Mouse (Mus musculus) liver, embryonic 11.5 days (tissue): Measurements from ENCODE around the gene Utp11. TPM values are rescaled to one million over a fixed set of nuclear protein-coding genes. Genes with fewer than 3 reads are reported as not detected.

Experiments used
- ATAC-seq: fragments of 200-750 bp; cut with Nextera tagmentation; replicated peaks from 2 replicates; pipeline ENCODE4 v1.8.0; 2017; ENCODE audit warnings: moderate number of reproducible peaks, mild to moderate bottlenecking, moderate TSS enrichment, moderate library complexity; ENCODE audit not compliant: low FRiP score
- DNase-seq: peaks from one replicate; pipeline ENCODE4 v3.0.0-alpha.2; 2017; ENCODE audit warnings: low spot score
- H3K27ac ChIP-seq: fragments of 300-500 bp; sonication (generic); 2 replicates; pipeline ENCODE4 v1.5.1; 2014; ENCODE audit warnings: mild to moderate bottlenecking, low read depth, low read length, control low read depth
- H3K27me3 ChIP-seq: fragments of 300-500 bp; sonication (generic); replicated peaks from 2 replicates; pipeline ENCODE4 v1.6.1; 2014; ENCODE audit warnings: low read length, mixed read lengths; ENCODE audit not compliant: control insufficient read depth, insufficient read depth
- H3K36me3 ChIP-seq: fragments of 300-500 bp; sonication (generic); 2 replicates; pipeline ENCODE4 v1.6.1; 2014; ENCODE audit warnings: mild to moderate bottlenecking, low read length, moderate library complexity, mixed read lengths; ENCODE audit not compliant: control insufficient read depth, insufficient read depth
- H3K4me1 ChIP-seq: fragments of 300-500 bp; sonication (generic); replicated peaks from 2 replicates; pipeline ENCODE4 v1.6.1; 2014; ENCODE audit warnings: low read length, mixed read lengths; ENCODE audit not compliant: control insufficient read depth, insufficient read depth
- H3K4me2 ChIP-seq: fragments of 300-500 bp; sonication (generic); 2 replicates; pipeline ENCODE4 v1.6.1; 2014; ENCODE audit warnings: mild to moderate bottlenecking, control low read depth, moderate library complexity
- H3K4me3 ChIP-seq: fragments of 300-500 bp; sonication (generic); 2 replicates; pipeline ENCODE4 v1.5.1; 2014; ENCODE audit warnings: low read depth, low read length, control low read depth
- H3K9ac ChIP-seq: fragments of 300-500 bp; sonication (generic); 2 replicates; pipeline ENCODE4 v1.6.1; 2014; ENCODE audit warnings: low read depth, low read length, control low read depth
- H3K9me3 ChIP-seq: fragments of 300-500 bp; sonication (generic); 2 replicates; pipeline ENCODE4 v1.6.1; 2016; ENCODE audit warnings: low read length, inconsistent platforms, mixed read lengths; ENCODE audit not compliant: control insufficient read depth
- WGBS: fragments of 180-500 bp; shearing (Covaris S2); extraction: QIAGEN DNeasy Blood & Tissue Kit; methylation state at CpG from one replicate; pipeline ENCODE4 v1.1.7; 2014; 5-methylcytosine and 5-hydroxymethylcytosine counted together
- polyA plus RNA-seq: library from polyadenylated mRNA; unstranded; fragments of >200 nt; fragmentation: Nextera tagmentation; extraction: Ambion mirVana; gene quantifications from 2 replicates; pipeline ENCODE4 v1.2.1, GENCODE M21; 2014

Utp11 gene
- polyA plus RNA-seq: 73.3 and 80.5 TPM in 2 replicates

GRCm38 (mm10) chr4:124693135-124693894 lies at the start of gene Utp11:
Utp11 (minus strand) TSS chr4:124693600.
- H3K4me3 ChIP-seq: peak within 1 kb of the TSS; percentile 90
- no peaks in the 10 kb centered on the region for H3K27me3 ChIP-seq
- under 1% methylated on average over 43 of the region's 43 CpGs for WGBS
- peaks cover 3% of the 10 kb centered on the region; the same call in 1 of the 2 replicates for H3K36me3 ChIP-seq
- H3K27ac ChIP-seq: peak within 1 kb of the TSS; percentile 43; the same call in 1 of the 2 replicates
- peak within 1 kb of the TSS; percentile 94 for H3K4me2 ChIP-seq
- ATAC-seq: peak; percentile 94
- peak; percentile 86 for DNase-seq
- peaks cover 20% of the 10 kb centered on the region for H3K4me1 ChIP-seq
- H3K9ac ChIP-seq: peak within 1 kb of the TSS; percentile 90
- H3K9me3 ChIP-seq: no peaks in the 10 kb centered on the region

- ATAC-seq (no peak), DNase-seq (no peak)
- no peaks in the 10 kb centered on the region for H3K27me3 ChIP-seq
- no peaks in the 10 kb centered on the region for H3K9me3 ChIP-seq
- 0 out of 2 replicates have a peak overlapping the region, but pooled peaks have one; percentile 20 for H3K9ac ChIP-seq
- 0 out of 2 replicates have a peak, but pooled peaks cover 5% of the 10 kb centered on the region for H3K4me1 ChIP-seq
- H3K27ac ChIP-seq: no peak overlapping the region
- H3K4me3 ChIP-seq: no peak overlapping the region
- H3K36me3 ChIP-seq: no peaks in the 10 kb centered on the region
- 88% methylated on average over 11 of the region's 11 CpGs for WGBS
- H3K4me2 ChIP-seq: no peak overlapping the region; the same call in 1 of the 2 replicates
Measured at GRCm38 (mm10) chr4:124742839-124743238, 49.4 kb upstream of the Utp11 start.

GRCm38 (mm10) chr4:124741376-124742343 lies 48.3 kb upstream of the Utp11 start, which contains the start of gene Inpp5b:
Inpp5b (plus strand) TSS chr4:124741850.
- no peaks in the 10 kb centered on the region for H3K36me3 ChIP-seq
- no peaks in the 10 kb centered on the region for H3K27me3 ChIP-seq
- peak within 1 kb of the TSS; percentile 71 for H3K4me2 ChIP-seq
- WGBS: 16% methylated on average over 25 of the region's 25 CpGs
- H3K4me3 ChIP-seq: peak within 1 kb of the TSS; percentile 68
- DNase-seq (peak; percentile 81), ATAC-seq (peak; percentile 88)
- H3K27ac ChIP-seq: no peak within 1 kb of the TSS; the same call in 1 of the 2 replicates
- peak within 1 kb of the TSS; percentile 58 for H3K9ac ChIP-seq
- H3K9me3 ChIP-seq: no peaks in the 10 kb centered on the region
- 0 out of 2 replicates have a peak, but pooled peaks cover 9% of the 10 kb centered on the region for H3K4me1 ChIP-seq

GRCm38 (mm10) chr4:124738783-124739182 lies 45.4 kb upstream of the Utp11 start:
- ATAC-seq: no peak
- no peaks in the 10 kb centered on the region for H3K9me3 ChIP-seq

GRCm38 (mm10) chr4:124738013-124738412 lies 44.6 kb upstream of the Utp11 start:
- H3K4me3 ChIP-seq: no peak overlapping the region
- H3K4me1 ChIP-seq: 0 out of 2 replicates have a peak, but pooled peaks cover 9% of the 10 kb centered on the region
- no peak overlapping the region for H3K4me2 ChIP-seq
- H3K9ac ChIP-seq: no peak overlapping the region
- no peaks in the 10 kb centered on the region for H3K9me3 ChIP-seq
- no peak for ATAC-seq
- no peaks in the 10 kb centered on the region for H3K27me3 ChIP-seq
- no peak for DNase-seq
- WGBS: 59% methylated on average over 4 of the region's 4 CpGs
- H3K36me3 ChIP-seq: no peaks in the 10 kb centered on the region
- no peak overlapping the region for H3K27ac ChIP-seq

More at GRCm38 (mm10) chr4:124738783-124739182, 45.4 kb upstream of the Utp11 start:
- Histone ChIP-seq H3K27ac (no peak overlapping the region), H3K36me3 (no peaks in the 10 kb centered on the region), H3K4me2 (no peak overlapping the region), H3K4me3 (no peak overlapping the region), H3K4me1 (0 out of 2 replicates have a peak, but pooled peaks cover 9% of the 10 kb centered on the region), H3K27me3 (no peaks in the 10 kb centered on the region), H3K9ac (no peak overlapping the region)
- 52% methylated on average over 1 of the region's 1 CpGs for WGBS
- DNase-seq: no peak

- H3K9ac ChIP-seq: no peak overlapping the region
- H3K27ac ChIP-seq: no peak overlapping the region
- WGBS: 59% methylated on average over 5 of the region's 5 CpGs
- ATAC-seq (no peak), DNase-seq (no peak)
- H3K4me2 ChIP-seq: no peak overlapping the region
- 0 out of 2 replicates have a peak, but pooled peaks cover 9% of the 10 kb centered on the region for H3K4me1 ChIP-seq
- H3K4me3 ChIP-seq: no peak overlapping the region
- no peaks in the 10 kb centered on the region for H3K9me3 ChIP-seq
- no peaks in the 10 kb centered on the region for H3K27me3 ChIP-seq
- peaks cover 4% of the 10 kb centered on the region; the same call in 1 of the 2 replicates for H3K36me3 ChIP-seq
Measured at GRCm38 (mm10) chr4:124737486-124737885, 44.1 kb upstream of the Utp11 start.

GRCm38 (mm10) chr4:124736952-124737351 lies 43.6 kb upstream of the Utp11 start:
- no peak overlapping the region for H3K9ac ChIP-seq
- 0 out of 2 replicates have a peak, but pooled peaks cover 9% of the 10 kb centered on the region for H3K4me1 ChIP-seq
- no peak overlapping the region for H3K27ac ChIP-seq
- no peaks in the 10 kb centered on the region for H3K9me3 ChIP-seq
- H3K36me3 ChIP-seq: peaks cover 5% of the 10 kb centered on the region; the same call in 1 of the 2 replicates
- no peak overlapping the region for H3K4me2 ChIP-seq
- ATAC-seq (no peak), DNase-seq (no peak)
- WGBS: 63% methylated on average over 2 of the region's 2 CpGs
- H3K27me3 ChIP-seq: no peaks in the 10 kb centered on the region
- H3K4me3 ChIP-seq: no peak overlapping the region

- peaks cover 63% of the 10 kb centered on the region for H3K36me3 ChIP-seq
- no peak overlapping the region for H3K27ac ChIP-seq
- H3K4me3 ChIP-seq: no peak overlapping the region
- H3K27me3 ChIP-seq: no peaks in the 10 kb centered on the region
- no peaks in the 10 kb centered on the region for H3K4me1 ChIP-seq
- ATAC-seq (no peak), DNase-seq (no peak)
- 87% methylated on average over 6 of the region's 6 CpGs for WGBS
- H3K9me3 ChIP-seq: no peaks in the 10 kb centered on the region
- no peak overlapping the region for H3K4me2 ChIP-seq
- no peak overlapping the region for H3K9ac ChIP-seq
Measured at GRCm38 (mm10) chr4:124726121-124726520, 32.7 kb upstream of the Utp11 start.
